Mouse (Mus musculus): ENCODE measurements around the gene Sult6b2.

GRCm38 (mm10) chr6:142747165-142747564 is 57.1 kb downstream of the Sult6b2 start:
- TF ChIP-seq CTCF (IDR thresholded peaks at IDR 0.05; ENCODE audit: low read depth) (no peak), EP300 (IDR thresholded peaks at IDR 0.05; ENCODE audit: low read depth) (no peak)

Measured in heart, postnatal 0 days (tissue).